Mouse (Mus musculus) midbrain, embryonic 13.5 days (tissue): Measurements from ENCODE around the gene Adamts15. TPM values are rescaled to one million over a fixed set of nuclear protein-coding genes. Genes with fewer than 3 reads are reported as not detected.

Source experiments
- ATAC-seq: fragments of 200-750 bp; cut with Nextera tagmentation; 2 replicates; pipeline ENCODE4 v1.8.0; 2017; ENCODE audit warnings: mild to moderate bottlenecking, moderate TSS enrichment, moderate library complexity
- H3K27ac ChIP-seq: fragments of 300-500 bp; sonication (generic); 2 replicates; pipeline ENCODE4 v1.5.1; 2015; ENCODE audit warnings: inconsistent platforms, mild to moderate bottlenecking, moderate library complexity
- H3K27me3 ChIP-seq: fragments of 300-500 bp; sonication (generic); 2 replicates; pipeline ENCODE4 v1.6.1; 2015; ENCODE audit warnings: mild to moderate bottlenecking, inconsistent platforms
- H3K36me3 ChIP-seq: fragments of 300-500 bp; sonication (generic); 2 replicates; pipeline ENCODE4 v1.6.1; 2015; ENCODE audit warnings: mild to moderate bottlenecking, inconsistent platforms
- H3K4me1 ChIP-seq: fragments of 300-500 bp; sonication (generic); replicated peaks from 2 replicates; pipeline ENCODE4 v1.6.1; 2015; ENCODE audit warnings: inconsistent platforms
- H3K4me2 ChIP-seq: fragments of 300-500 bp; sonication (generic); replicated peaks from 2 replicates; pipeline ENCODE4 v1.6.1; 2015; ENCODE audit warnings: moderate library complexity, mild to moderate bottlenecking, inconsistent platforms
- H3K4me3 ChIP-seq: fragments of 300-500 bp; sonication (generic); replicated peaks from 2 replicates; pipeline ENCODE4 v1.5.1; 2015; ENCODE audit warnings: mild to moderate bottlenecking, inconsistent platforms
- H3K9ac ChIP-seq: fragments of 300-500 bp; sonication (generic); replicated peaks from 2 replicates; pipeline ENCODE4 v1.6.1; 2015; ENCODE audit warnings: mild to moderate bottlenecking, inconsistent platforms
- H3K9me3 ChIP-seq: fragments of 300-500 bp; sonication (generic); 2 replicates; pipeline ENCODE4 v1.6.1; 2016; ENCODE audit warnings: mild to moderate bottlenecking, inconsistent platforms
- WGBS: fragments of 180-500 bp; shearing (Covaris S2); methylation state at CpG from one replicate; pipeline ENCODE4 v1.1.7; 2015; 5-methylcytosine and 5-hydroxymethylcytosine counted together
- polyA plus RNA-seq: library from polyadenylated mRNA; unstranded; fragments of >200 nt; fragmentation: Nextera tagmentation; extraction: Ambion mirVana; gene quantifications from 2 replicates; pipeline ENCODE4 v1.2.1, GENCODE M21; 2015

Adamts15 gene
- 2.9 and 3.2 TPM in 2 replicates for polyA plus RNA-seq

- Histone ChIP-seq H3K4me3 (peak within 1 kb of the TSS; percentile 45), H3K9ac (peak within 1 kb of the TSS; percentile 53), H3K4me2 (peak within 1 kb of the TSS; percentile 81), H3K27ac (no peak within 1 kb of the TSS), H3K9me3 (no peaks in the 10 kb centered on the region), H3K36me3 (no peaks in the 10 kb centered on the region), H3K4me1 (peaks cover 27% of the 10 kb centered on the region), H3K27me3 (peaks cover 39% of the 10 kb centered on the region)
- peak; percentile 71 for ATAC-seq
- under 1% methylated on average over 47 of the region's 47 CpGs for WGBS
Observed at GRCm38 (mm10) chr9:30922197-30922894, at the start of gene Adamts15. Gene Adamts15 (minus strand): TSS chr9:30922452.

DNA sequence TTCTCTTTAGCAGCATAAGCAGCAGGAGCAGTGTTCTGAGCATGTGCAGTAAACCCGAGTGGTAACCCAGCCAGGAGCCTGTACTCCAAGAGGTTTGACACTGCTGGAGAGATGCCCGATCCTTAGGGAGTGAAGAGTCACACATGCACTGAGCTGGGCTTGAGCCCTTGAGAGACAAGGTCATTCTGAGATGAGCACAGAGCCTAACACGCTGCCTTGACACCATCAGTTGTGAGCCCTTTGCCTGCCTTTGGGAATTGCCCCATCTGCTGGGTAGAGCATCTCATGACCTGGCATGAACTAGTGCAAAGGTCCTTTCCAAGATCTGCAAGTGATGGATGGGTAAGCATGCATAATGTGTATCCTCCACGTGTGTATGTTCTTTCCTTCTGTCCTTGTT lies 49.7 kb upstream of the Adamts15 start:
- H3K4me2 ChIP-seq = no peak overlapping the region
- WGBS = 65% methylated on average over 4 of the region's 4 CpGs

GRCm38 (mm10) chr9:30970001-30970400 lies 47.7 kb upstream of the Adamts15 start:
- Histone ChIP-seq H3K9me3 (no peaks in the 10 kb centered on the region), H3K4me1 (no peaks in the 10 kb centered on the region), H3K36me3 (no peaks in the 10 kb centered on the region), H3K27ac (no peak overlapping the region), H3K9ac (no peak overlapping the region), H3K4me2 (no peak overlapping the region), H3K27me3 (no peaks in the 10 kb centered on the region), H3K4me3 (no peak overlapping the region)
- ATAC-seq = no peak
- 66% methylated on average over 3 of the region's 3 CpGs for WGBS

More for the DNA sequence above, 49.7 kb upstream of the Adamts15 start:
- Histone ChIP-seq H3K4me1 (no peaks in the 10 kb centered on the region), H3K9me3 (no peaks in the 10 kb centered on the region), H3K27me3 (no peaks in the 10 kb centered on the region), H3K9ac (no peak overlapping the region), H3K36me3 (no peaks in the 10 kb centered on the region), H3K27ac (no peak overlapping the region), H3K4me3 (no peak overlapping the region)
- no peak for ATAC-seq

DNA sequence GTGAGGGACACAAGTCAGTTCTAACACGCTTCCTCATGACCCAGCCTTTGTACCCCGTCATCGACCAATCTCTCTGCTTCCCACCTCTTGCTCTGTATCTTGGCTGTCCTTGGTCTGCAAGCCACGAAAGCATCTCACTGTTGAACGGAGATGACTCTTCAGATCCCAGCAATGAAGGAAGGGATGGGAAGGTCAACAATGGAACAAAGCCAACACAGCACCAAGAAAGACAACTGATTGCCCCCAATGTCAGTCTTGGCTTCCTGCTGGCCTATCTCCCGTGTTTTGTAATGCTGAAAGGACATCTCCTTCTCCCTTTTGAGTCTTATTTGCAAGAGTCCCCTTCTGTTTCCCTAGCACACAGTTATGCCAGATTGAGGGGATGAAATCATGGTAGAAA lies 45.9 kb upstream of the Adamts15 start:
- ATAC-seq = no peak
- Histone ChIP-seq H3K36me3 (no peaks in the 10 kb centered on the region), H3K4me2 (no peak overlapping the region), H3K4me1 (no peaks in the 10 kb centered on the region), H3K27ac (no peak overlapping the region), H3K4me3 (no peak overlapping the region), H3K9me3 (no peaks in the 10 kb centered on the region), H3K27me3 (no peaks in the 10 kb centered on the region), H3K9ac (no peak overlapping the region)
- 86% methylated on average over 6 of the region's 6 CpGs for WGBS

DNA sequence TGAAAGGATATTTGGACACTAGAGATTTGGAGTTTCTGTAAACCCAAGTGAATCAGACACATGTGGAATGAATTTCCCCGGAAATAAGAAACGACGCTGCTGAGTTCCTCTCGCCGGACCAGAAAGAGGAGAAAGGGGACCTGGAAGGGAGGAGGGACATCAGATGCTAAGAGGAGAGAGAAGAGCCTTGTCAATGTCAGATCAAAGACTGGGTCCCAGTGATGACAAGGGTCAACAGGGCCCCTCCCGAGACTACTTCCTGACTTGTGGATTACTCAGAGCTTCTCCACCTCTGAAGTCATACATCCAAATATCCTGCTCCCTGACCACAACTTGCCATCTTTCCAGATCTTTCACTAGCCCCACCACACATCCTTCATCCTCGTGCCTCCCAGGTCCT lies 44.6 kb upstream of the Adamts15 start:
- Histone ChIP-seq H3K4me3 (no peak overlapping the region), H3K4me2 (no peak overlapping the region), H3K9ac (no peak overlapping the region), H3K4me1 (no peaks in the 10 kb centered on the region), H3K36me3 (no peaks in the 10 kb centered on the region), H3K27ac (no peak overlapping the region), H3K27me3 (no peaks in the 10 kb centered on the region), H3K9me3 (no peaks in the 10 kb centered on the region)
- WGBS = 72% methylated on average over 7 of the region's 7 CpGs
- ATAC-seq = no peak

DNA sequence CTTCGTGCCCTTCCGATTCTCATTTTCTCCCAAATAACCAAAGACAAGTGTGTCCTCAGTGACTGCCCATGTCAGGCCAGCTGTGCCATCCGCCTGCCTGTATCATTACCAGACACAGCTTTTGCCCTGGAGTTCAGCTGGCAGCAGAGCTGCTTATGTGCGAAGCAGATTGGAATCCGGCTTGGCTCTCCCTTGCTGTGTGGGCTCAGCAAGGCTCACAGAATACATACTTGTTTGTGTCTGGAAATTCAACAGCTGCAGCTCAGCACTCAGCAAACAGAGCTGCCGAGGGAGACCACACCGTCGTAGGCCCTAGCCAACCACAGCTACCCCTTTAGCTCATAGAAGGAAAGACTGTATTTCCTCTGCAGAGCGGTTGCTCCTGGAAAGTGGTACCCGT lies 42.4 kb upstream of the Adamts15 start:
- H3K9me3 ChIP-seq = no peaks in the 10 kb centered on the region
- H3K36me3 ChIP-seq = no peaks in the 10 kb centered on the region
- H3K4me3 ChIP-seq = no peak overlapping the region
- H3K27me3 ChIP-seq = no peaks in the 10 kb centered on the region
- no peak overlapping the region for H3K27ac ChIP-seq
- no peak overlapping the region for H3K4me2 ChIP-seq
- H3K4me1 ChIP-seq = no peaks in the 10 kb centered on the region
- no peak for ATAC-seq
- no peak overlapping the region for H3K9ac ChIP-seq
- WGBS = 81% methylated on average over 10 of the region's 10 CpGs

- 91% methylated on average over 4 of the region's 4 CpGs for whole genome bisulfite sequencing
- Histone ChIP-seq H3K4me1 (no peaks in the 10 kb centered on the region), H3K9ac (no peak overlapping the region), H3K4me3 (no peak overlapping the region), H3K36me3 (no peaks in the 10 kb centered on the region), H3K4me2 (no peak overlapping the region), H3K9me3 (no peaks in the 10 kb centered on the region), H3K27me3 (no peaks in the 10 kb centered on the region), H3K27ac (no peak overlapping the region)
- ATAC-seq = no peak
Observed at GRCm38 (mm10) chr9:30963780-30964179, 41.5 kb upstream of the Adamts15 start.

DNA sequence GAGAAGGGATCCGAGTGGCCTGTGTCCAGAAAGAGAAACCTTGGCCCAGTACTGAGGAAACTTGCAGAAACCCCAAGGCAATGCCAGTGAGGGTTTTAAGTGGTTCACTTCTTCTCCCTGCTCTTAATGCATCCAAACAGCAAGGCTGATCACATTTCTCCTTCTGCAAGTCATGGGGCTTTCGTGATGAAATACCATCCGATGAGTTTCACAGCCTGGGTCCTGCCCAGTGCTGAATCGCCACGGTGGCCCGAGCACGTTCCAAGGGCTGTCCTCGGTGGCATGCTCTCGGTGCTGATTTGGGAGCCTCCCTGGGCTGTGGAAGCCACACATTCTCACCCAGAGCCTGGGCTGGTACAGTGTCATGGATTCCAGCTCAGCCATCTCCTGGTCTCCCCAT lies 33.0 kb upstream of the Adamts15 start:
- ATAC-seq = no peak
- Histone ChIP-seq H3K9me3 (no peaks in the 10 kb centered on the region), H3K36me3 (no peaks in the 10 kb centered on the region), H3K9ac (no peak overlapping the region), H3K27ac (no peak overlapping the region), H3K4me1 (no peaks in the 10 kb centered on the region), H3K27me3 (no peaks in the 10 kb centered on the region), H3K4me2 (no peak overlapping the region), H3K4me3 (no peak overlapping the region)
- whole genome bisulfite sequencing = 93% methylated on average over 9 of the region's 9 CpGs

DNA sequence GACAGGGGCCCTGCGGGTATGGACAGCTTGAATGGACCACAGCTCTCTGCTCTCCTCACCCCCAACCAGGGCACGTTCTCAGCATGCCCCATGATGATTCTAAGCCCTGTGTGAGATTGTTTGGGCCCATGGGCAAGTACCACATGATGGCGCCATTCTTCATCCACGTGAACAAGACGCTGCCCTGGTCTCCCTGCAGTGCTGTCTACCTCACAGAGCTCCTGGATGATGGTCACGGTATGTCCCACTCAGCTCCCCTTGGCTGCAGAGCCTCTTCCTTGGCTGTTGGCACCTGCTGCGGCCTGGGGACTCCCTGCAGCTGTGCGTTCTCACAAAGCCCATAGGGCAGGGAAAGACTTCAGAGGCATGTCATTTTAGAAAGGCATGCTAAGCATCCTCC lies 31.0 kb upstream of the Adamts15 start:
- no peak overlapping the region for H3K9ac ChIP-seq
- H3K36me3 ChIP-seq = no peaks in the 10 kb centered on the region
- WGBS = 56% methylated on average over 8 of the region's 8 CpGs

GRCm38 (mm10) chr9:30951461-30951860 lies 29.2 kb upstream of the Adamts15 start:
- no peak overlapping the region for H3K4me2 ChIP-seq
- no peaks in the 10 kb centered on the region for H3K9me3 ChIP-seq
- no peak overlapping the region for H3K27ac ChIP-seq
- H3K4me3 ChIP-seq = no peak overlapping the region
- 86% methylated on average over 5 of the region's 5 CpGs for WGBS
- H3K36me3 ChIP-seq = no peaks in the 10 kb centered on the region
- ATAC-seq = no peak
- H3K9ac ChIP-seq = no peak overlapping the region
- H3K27me3 ChIP-seq = no peaks in the 10 kb centered on the region
- H3K4me1 ChIP-seq = no peaks in the 10 kb centered on the region

More for the DNA sequence above, 31.0 kb upstream of the Adamts15 start:
- Histone ChIP-seq H3K4me2 (no peak overlapping the region), H3K9me3 (no peaks in the 10 kb centered on the region), H3K4me3 (no peak overlapping the region), H3K27me3 (no peaks in the 10 kb centered on the region), H3K4me1 (no peaks in the 10 kb centered on the region), H3K27ac (no peak overlapping the region)
- ATAC-seq = no peak

- WGBS = 84% methylated on average over 4 of the region's 4 CpGs
- Histone ChIP-seq H3K36me3 (no peaks in the 10 kb centered on the region), H3K27me3 (peaks cover 5% of the 10 kb centered on the region; the same call in 1 of the 2 replicates), H3K9me3 (no peaks in the 10 kb centered on the region), H3K4me3 (no peak overlapping the region), H3K4me2 (no peak overlapping the region), H3K9ac (no peak overlapping the region), H3K4me1 (no peaks in the 10 kb centered on the region), H3K27ac (no peak overlapping the region)
- no peak for ATAC-seq
Observed at GRCm38 (mm10) chr9:30950592-30950991, 28.3 kb upstream of the Adamts15 start.

DNA sequence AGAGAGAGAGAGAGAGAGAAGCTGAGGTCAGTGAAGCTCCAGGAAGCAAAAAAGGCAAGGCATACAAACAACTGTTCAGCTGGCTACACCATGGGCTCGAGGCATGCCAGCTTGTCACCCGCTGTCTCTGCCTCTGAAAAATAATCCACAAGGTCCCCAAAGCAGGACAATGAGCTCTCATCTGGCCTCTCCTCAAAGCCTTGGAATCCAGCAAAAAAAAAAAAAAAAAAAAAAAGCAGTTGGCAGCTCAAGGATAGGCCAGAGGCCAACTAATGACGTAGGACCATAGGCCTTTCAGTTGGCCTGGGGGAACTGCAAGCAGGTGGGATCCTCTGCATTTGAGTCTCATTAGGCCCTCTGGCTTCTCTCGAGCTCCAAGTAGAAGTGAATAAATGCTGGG lies 27.7 kb upstream of the Adamts15 start:
- Histone ChIP-seq H3K9ac (no peak overlapping the region), H3K4me1 (no peaks in the 10 kb centered on the region), H3K4me3 (no peak overlapping the region), H3K9me3 (no peaks in the 10 kb centered on the region), H3K27ac (no peak overlapping the region), H3K27me3 (peaks cover 11% of the 10 kb centered on the region), H3K36me3 (no peaks in the 10 kb centered on the region), H3K4me2 (no peak overlapping the region)
- WGBS = 75% methylated on average over 4 of the region's 4 CpGs
- no peak for ATAC-seq

DNA sequence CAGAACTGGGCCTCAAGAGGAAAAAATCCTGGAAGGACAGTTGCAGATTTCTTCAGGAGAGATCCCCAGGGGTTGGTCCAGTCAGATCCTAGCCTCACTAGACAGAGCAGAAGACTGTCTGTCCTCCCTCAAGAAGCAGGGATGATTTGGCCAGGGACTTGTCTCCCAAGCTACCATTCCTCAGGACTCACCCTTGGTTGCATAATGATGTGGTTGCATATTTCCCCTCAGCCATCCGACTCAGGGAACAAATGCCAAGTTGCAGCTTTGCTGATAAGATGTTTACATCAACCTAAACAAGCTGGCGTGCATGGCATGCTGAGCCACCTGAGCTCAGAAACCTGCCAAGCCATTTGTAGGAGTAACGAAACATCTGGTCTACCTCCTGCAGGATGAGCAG lies 27.2 kb upstream of the Adamts15 start:
- Histone ChIP-seq H3K36me3 (no peaks in the 10 kb centered on the region), H3K27ac (no peak overlapping the region), H3K4me3 (no peak overlapping the region), H3K4me2 (no peak overlapping the region), H3K9me3 (no peaks in the 10 kb centered on the region), H3K4me1 (no peaks in the 10 kb centered on the region), H3K9ac (no peak overlapping the region), H3K27me3 (peaks cover 17% of the 10 kb centered on the region)
- WGBS = 92% methylated on average over 3 of the region's 3 CpGs
- no peak for ATAC-seq
